Mouse (Mus musculus) right cerebral cortex, postnatal 36 days (tissue): ENCODE results near the gene 1810055G02Rik.

Source experiments
- DNase-seq, 2 experiments: peaks; one replicate each; pipeline ENCODE4 v3.0.0; 2022; ENCODE audit warnings: low spot score in 2 of 2, mixed read lengths in 1 of 2

1810055G02Rik gene

DNA sequence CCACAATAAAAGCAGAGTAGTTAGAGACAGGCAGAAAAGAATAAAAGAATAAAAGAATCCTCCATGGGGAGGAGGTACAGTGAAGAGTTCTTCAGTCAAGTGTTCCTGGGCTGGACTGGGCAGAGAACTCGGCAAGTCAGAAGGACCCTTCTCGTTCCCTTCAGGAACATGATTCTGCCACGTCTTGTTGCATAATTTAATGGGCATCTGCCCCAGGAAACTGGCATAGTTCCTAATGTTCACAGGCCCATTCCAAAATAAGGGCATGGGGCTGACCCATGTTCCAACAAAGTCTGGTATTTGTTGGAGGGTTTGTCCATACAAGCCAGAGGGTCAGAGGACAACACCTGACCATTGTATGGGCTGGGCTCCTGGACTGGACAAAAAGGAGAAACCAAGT lies 13.1 kb upstream of the 1810055G02Rik start:
- DNase-seq: no peak

DNA sequence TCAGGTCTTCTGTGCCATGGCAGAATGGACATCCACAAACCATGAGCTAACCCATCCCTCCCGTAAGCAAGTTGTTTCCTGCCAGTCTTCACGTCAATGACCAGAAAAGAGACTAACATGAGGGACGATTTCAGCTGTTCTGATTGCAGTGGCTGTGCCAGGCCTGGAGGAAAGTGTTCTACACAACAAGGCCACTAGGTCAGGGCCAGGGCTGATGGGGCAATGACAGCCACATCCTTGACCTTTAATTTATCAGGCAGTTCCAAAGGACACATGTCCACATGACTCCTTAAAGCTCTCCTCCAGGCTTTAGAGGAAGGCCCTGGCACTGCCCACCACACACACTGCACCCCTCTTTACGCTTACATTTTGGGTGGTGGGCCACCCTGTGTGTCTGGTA lies 12.6 kb upstream of the 1810055G02Rik start:
- no peak for DNase-seq

DNA sequence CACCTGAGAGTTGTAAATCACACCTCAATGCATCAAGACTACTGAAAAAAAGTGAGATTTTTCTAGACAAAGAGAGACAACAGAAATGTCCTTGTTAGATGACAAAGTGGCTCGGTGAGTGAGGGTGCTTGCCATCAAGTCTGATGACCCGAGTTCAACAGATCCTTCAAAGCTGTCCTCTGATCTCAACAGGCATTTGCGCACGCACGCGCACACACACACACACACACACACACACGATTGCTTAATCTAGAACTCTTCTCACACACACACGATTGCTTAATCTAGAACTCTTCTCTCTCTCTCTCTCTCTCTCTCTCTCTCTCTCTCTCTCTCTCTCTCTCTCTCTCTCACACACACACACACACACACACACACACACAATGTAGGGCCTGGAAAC lies 12.1 kb upstream of the 1810055G02Rik start:
- DNase-seq: no peak

DNA sequence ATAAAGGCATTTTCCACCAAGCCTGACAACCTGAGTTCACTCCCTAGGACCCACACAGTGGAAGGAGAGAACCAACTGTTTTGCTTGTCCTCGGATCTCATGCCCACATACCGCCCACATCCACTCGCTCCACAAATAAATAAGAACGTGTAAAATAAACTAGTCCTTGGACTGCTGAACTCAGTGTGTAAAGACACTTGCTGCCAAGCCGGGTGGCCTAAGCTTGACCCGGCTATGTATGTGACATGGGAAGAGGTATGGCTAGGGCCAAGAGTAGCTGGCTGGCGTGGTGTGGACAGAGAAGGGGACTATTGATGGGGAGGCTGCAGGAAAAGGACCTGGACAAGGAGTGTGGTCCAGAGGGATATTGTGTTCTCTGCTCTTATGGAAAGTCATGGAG lies 10.1 kb upstream of the 1810055G02Rik start:
- no peak for DNase-seq

DNA sequence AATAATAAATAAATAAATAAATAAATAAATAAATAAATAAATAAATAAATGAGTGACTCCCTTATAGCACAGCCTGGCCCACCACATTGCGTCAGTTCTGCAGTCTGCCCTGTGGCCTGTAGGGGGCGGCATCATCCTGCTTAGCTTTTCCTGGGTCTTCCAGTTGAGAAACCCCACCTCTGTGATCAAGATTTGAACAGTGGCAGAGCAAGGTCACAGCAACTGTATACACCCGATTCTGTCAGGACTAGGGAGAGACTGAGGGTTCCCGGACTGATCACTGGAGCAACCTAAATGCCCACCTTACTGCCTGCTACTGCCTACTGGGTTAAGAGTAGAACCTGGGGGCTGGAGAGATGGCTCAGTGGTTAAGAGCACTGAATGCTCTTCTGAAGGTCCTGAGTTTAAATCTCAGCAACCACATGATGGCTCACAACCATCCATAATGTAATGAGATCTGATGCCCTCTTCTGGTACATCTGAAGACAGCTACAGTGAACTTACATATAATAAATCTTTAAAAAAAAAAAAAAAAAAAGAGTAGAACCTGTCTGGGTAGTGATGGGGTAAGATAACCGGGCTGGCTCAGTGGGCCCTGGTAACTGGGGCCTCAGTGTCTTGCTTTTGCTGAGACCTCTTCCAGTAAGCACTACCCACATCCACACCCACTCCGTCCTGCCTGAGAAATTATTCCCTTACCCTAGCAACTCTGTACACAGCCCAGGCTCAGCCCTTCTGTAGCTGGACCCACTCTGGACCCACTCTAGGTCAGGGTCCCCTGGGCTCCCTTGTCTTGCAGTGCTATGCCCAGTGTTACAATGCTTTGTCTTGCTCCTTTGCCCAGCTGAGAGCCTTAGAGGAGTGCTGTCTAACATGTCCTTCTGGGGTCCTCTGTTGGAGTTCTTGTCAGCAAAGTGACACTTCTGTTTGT lies 8.3 kb upstream of the 1810055G02Rik start:
- peak in 1 of 2 experiments; percentile 71 for DNase-seq

DNA sequence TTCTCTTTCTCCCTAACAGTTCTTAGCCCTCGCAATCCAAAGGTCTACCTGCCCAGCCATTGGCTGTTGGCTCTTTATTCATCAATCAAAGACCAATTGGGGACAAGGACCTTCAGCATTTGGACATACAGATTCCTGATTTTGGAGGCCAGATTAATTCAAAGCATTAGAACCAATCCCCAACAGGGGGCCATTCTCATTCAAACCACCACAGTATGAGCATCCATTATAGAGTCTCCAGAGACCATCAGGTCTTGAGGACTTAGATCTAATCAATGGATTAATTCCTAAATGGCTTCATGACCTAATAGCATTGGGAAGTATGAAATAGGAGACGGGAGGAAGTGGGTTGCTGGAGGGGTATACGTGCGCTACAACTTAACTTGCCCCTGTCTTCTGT lies 5.6 kb upstream of the 1810055G02Rik start:
- DNase-seq: no peak

DNA sequence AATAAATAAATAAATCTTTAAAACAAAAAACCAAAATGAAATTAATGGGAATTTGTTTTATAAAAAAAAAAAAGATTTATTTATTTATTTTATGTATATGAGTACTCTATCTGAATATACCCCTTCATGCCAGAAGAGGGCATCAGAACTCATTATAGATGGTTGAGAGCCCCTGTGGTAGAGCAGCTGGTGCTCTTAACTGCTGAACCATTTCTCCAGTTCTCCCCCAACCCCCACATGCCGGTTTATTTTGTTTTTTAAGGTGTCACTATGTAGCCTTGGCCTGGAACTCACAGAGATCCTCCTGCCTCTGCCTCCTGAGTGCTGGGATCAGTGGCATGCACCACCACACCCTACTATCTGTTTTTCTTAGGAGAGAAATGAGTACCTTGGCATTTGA lies 1.8 kb upstream of the 1810055G02Rik start:
- DNase-seq: no peak

DNA sequence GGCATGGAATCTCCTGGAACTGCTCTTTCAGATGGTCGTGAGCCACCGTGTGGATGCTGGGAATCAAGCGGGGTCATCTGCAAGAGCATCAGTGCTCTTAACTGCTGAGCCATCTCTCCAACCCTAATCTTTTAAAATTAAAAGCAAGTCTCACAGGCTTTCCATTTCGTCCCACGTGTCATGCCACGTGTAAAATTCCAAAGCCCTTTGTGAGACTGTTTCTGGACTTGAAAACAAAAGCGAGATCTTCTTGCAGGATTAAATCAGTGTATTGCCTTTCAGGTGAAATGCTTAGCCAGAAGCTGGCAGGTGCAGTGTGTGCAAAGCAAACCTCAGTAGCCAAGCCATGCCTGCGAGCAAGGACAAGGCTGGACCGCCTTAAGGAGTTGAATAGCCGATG lies 540 bp upstream of the 1810055G02Rik start:
- no peak for DNase-seq

DNA sequence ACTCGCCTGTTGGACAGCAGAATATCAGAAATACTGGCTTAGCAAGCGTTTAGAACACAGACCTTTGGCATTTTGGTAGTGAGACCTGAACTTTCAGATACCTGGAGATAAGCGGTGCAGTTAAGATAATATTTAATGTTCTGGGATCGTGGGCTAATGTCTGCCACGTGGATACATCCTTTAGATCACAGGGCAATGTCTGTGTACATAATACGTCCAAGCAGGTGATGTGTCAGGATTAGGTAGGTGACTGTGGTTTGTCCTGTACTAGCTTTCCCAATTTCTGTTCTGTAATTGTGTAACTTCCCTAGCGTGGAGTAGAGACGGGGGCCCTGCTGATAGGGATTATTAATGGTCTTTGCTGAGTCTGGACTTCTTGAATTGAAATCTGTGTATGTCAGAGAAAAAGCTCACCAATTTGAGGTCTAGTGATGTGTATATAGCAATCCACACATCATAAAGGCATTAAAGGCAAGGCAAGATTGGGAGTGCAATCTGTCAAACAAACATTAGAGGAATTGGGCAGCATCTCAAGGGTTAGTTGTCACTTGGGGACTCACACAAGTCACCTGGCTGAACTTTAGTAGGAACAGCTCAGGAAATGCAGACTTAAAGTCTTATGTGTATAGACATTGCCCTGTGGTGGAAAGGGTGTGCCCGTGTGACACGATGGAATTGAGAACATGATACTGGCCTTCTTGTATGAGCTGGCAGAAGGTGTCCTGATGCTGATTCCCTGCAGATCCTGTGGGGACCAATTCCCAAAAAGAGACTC lies 1.1 kb downstream of the 1810055G02Rik start:
- no peak for DNase-seq

DNA sequence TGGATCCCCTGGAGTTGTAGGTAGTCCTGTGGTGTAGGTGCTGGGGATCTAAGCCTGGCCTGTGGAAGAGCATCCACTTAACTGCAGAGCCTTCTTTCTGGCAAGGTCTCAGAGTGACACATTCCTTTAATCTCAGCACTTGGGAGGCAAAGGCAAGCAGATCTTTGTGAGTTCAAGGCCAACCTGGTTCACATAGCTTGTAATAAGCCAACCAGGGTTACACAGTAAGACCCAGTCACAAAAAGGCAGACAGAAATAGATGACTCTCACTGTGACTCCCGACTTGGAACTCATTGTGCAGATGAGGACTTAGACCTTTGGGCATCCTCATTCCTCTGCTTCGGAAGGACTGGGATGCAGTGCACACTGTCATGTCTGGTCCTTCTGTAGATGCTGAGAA lies 2.3 kb downstream of the 1810055G02Rik start:
- DNase-seq: no peak

DNA sequence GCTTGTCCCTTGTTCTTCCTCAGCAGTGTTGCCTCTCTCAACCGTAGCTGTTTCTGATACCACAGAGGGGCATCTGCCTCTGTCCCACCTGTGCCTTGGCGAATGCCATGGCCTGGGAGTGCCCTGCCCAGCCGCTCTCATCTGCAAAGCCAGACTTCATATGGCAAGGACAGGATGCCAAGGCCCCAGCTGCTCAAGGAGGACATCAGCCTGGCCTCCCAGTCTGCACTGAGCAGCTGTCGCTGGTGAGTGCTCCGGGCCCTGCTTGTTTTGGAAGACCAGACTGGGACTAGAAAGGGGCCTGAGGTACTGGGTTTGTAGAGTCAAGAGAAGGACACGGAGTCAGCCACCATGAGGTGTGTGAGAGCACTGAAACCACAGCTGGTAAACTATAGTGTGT lies 6.3 kb downstream of the 1810055G02Rik start:
- DNase-seq: no peak

DNA sequence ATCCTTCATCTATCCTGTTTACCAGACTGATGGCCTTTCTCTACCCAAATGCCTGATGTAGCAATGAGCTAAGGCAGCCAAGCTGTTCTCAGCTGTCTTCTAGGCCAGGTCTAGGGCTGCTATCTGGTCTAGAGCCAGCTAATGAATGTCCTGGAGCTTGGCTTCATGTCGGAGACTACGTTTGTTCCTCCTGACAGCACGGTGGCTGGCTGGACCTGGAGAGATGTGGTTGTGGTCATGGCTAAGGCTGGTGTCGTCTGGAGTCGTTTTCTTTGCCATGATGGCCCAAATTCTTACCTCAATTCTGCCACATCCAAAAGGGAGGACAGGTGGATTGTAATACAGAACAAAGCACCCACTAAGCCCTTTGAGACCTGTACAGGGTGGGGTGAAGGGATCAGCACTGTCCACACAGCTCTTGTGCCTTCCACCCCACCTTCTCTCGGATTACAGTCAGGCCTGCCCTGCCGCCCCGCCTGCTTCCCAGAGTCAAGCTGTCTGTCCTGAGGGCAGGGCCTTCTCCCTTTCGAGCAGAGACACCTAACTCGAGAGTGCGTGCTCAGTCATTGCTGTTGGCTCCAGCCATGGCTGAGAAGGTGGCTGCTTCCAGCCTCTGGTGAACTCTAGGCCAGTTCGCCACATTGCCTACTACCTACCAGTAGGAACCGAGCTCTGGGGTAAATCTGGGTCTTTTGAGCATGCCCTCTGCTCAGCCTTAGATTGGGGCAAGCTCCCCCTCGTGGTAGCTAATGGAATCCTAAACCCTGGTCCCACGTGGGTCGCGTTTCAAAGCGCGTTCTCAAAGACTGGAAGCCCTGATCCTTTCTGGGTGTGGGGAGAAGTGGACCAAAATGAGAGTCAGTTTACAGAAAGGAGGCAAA lies 10.6 kb downstream of the 1810055G02Rik start:
- DNase-seq: peak; percentile 55 to 63

DNA sequence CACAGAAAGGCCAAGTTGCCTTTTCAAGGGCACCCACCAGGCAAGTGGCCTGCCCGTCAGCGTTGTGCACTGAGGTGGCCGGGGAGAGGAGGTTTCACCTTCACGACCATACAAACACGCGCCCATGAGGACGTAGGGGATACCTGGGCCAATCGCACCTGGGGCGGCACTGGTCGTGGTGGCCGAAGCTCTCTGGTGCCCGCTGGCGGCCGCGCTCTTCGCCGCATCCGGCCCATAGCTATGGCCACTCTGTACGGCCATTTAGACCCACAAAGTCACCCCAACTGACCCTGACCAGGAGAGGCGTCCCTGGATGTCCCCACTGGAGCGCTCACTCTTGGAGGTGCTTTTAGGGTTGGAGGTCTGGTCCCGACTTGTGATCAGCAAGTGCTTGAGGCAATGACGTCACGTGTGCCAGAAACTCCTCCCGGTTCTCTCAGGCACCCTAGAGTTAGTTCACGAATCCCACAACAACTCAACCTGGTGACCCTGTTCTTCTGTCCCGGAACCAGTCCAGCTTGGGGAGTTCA lies 11.3 kb downstream of the 1810055G02Rik start:
- peak; percentile 39 to 43 for DNase-seq

DNA sequence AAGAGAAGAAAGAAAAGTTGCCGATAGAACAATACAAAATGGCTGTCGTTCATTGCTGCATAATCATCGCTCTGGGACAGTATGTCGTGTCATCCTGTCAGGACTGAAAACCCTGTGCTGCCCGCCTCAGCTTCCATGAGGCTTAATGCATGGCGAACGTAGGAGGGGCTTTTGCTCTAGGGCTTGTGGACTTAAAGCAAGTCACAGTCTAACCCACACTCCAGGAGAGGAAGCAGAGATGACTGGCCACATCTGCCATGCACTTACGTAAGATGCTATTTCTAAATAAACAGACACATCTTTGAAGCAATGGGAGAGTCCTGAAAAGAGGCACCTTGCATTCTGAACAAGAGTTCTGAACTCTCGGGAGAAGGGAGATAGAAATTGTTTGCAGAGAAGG lies 15.1 kb downstream of the 1810055G02Rik start:
- DNase-seq: no peak

DNA sequence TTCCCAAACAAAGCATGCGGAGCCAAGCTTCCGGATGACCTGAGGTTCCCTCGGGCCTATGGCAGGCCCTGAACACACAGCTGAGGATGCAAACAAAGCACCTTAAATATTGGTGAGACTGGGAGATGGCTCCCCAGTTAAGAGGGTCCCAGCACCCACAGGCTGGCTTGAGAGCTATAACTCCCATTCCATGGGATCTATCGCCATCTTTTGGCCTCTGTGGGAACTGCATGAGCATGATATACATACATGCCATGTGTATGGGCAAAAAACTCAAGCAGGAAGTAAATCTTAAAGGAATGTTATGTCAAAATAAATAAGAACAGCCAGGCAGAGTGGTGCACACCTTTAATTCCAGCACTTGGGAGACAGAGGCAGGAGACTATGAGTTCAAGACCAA lies 15.8 kb downstream of the 1810055G02Rik start:
- DNase-seq: no peak

DNA sequence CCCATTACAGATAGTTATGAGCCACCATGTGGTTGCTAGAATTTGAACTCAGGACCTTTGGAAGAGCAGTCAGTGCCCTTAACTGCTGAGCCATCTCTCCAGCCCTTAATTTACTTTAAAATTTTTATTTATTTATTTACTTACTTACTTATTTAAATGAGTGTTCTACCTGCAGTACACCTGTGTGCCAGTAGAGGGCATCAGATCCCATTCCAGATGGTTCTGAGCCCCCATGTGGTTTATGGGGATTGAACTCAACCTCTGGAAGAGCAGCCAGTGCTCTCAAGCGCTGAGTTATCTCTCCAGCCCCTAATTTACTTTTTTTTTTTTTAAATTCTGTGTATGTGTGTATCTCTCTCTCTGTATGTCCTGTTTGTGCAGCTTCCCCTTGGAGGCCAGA lies 16.7 kb downstream of the 1810055G02Rik start:
- DNase-seq: peak in 1 of 2 experiments; percentile 27

DNA sequence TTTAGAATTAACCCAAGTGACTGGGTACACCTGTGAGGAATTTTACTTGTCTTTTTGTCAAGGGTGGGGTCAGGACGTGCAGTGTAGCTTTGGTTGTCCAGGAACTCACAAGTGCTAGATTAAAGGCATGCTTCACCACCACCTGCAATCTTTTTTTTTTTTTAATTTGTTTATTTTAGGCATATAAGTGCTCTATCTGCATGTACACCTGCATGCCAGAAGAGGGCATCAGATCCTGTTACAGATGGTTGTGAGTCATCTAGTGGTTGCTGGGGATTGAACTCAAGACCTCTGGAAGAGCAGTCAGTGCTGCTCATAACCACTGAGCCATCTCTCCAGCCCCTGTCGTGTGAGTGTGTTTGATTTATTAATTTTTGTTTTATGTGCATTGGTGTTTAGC lies 20.8 kb downstream of the 1810055G02Rik start:
- no peak for DNase-seq

DNA sequence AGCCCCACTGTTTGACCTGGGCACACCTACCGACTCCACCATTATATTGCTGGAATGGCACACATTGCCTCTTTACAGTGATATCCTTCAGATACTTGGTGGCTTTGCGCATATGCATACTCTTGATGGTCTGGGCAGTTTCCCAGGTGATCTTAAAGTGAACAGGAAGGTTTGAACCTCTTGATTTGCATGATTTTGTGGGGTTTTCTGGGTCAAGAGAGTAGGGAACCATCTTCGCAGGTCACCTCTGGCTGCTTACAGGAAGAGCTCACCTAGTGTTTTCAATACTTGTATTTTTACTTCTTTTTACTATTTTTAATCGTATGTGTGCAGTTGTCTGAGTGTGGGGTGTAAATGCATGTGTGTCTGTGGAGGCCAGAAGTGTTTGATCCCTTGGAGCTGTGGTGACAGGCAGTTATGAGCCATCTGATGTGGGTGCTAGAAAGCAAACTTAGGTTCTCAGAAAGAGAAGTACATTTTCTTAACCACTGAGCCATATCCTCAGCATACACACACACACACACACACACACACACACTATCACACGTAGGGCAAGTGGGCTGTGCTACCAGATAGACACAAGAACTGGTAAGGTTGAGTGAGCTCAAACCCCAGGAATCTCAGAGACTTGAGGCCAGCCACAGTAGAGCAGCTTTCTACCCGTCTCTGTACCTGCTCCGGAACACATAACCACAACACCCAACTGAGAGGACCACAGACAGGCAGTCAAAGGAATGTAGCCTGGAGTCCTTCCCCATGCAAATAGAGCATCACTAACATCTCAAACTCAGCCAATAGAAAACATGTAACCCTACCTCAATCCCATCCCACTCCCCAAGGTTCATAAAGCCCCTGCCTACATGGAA lies 22.9 kb downstream of the 1810055G02Rik start:
- DNase-seq: no peak

DNA sequence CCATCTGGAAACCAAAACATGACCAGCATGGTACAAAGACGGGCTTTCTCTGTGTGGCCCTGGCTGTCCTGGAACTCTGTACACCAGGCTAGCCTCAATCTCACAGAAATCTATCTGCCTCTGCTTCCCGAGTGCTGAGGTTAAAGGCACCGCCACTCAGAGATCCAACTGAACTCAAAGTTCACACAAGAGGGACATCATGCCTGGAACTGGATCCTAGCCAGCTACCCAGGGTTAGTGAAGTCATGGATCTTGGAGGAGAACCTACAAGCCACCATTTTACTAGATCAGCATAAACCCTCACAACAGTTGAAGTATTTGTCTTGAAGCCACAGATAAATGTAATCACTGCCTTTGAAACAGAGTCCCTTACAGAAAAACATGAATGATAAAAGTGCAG lies 27.9 kb downstream of the 1810055G02Rik start:
- no peak for DNase-seq

DNA sequence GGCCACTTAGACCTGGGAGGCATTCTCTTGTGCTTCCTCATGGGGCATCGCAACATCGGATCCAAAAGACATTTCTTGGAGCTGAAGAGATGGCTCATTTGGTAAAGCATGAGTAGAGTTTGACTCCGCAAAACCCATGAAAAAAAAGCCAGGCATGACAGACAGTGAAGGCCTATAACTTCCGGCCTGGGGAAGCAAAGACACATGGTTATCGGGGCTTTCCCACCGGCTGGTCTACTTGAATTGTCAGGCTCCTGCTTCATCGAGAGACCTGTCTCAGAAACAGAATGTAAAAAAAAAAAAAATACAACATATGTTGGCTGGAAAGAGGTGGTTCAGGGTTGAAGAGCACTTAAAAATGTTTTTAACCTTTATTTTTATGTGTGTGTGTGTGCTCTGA lies 31.6 kb downstream of the 1810055G02Rik start:
- DNase-seq: no peak

DNA sequence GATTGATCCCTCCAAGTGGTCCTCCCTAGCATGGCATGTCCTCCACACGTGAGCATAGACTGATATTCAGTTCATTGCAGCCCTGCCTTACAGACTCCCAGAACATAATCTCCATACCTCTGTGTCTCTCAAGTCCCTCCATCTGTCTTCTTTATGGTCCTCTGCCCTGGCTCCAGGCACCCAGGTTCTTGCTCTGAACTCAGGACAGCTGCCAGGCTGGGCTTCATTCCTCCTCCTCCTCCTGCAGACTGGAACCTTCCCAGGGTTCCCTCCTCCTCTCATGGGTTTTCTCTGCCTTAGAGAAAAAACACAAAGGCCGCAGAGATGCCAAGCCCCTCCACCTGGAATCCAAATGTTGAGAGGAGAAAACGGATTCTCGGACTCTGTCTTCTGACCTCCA lies 34.6 kb downstream of the 1810055G02Rik start:
- DNase-seq: no peak
